Mouse (Mus musculus) lung, embryonic 15.5 days (tissue): Measurements from ENCODE around the gene Aoc2. TPM values are rescaled to one million over a fixed set of nuclear protein-coding genes. Genes with fewer than 3 reads are reported as not detected.
A peak's percentile ranks its signal among the peaks of the same experiment; 100 is the strongest.

Experiments
- ATAC-seq: fragments of 200-750 bp; cut with Nextera tagmentation; 2 replicates; pipeline ENCODE4 v1.8.0; 2017; ENCODE audit warnings: moderate number of reproducible peaks, borderline replicate concordance; ENCODE audit not compliant: low FRiP score, low TSS enrichment; ENCODE audit errors: extremely low read depth
- H3K27ac ChIP-seq: fragments of 300-500 bp; sonication (generic); 2 replicates; pipeline ENCODE4 v1.5.1; 2015; ENCODE audit warnings: moderate library complexity, mild to moderate bottlenecking, inconsistent platforms
- H3K27me3 ChIP-seq: fragments of 300-500 bp; sonication (generic); 2 replicates; pipeline ENCODE4 v1.6.1; 2015; ENCODE audit warnings: inconsistent platforms
- H3K36me3 ChIP-seq: fragments of 300-500 bp; sonication (generic); 2 replicates; pipeline ENCODE4 v1.6.1; 2015; ENCODE audit warnings: inconsistent platforms
- H3K4me1 ChIP-seq: fragments of 300-500 bp; sonication (generic); 2 replicates; pipeline ENCODE4 v1.6.1; 2015; ENCODE audit warnings: inconsistent platforms
- H3K4me2 ChIP-seq: fragments of 300-500 bp; sonication (generic); 2 replicates; pipeline ENCODE4 v1.6.1; 2015; ENCODE audit warnings: inconsistent platforms, mild to moderate bottlenecking, moderate library complexity
- H3K4me3 ChIP-seq: fragments of 300-500 bp; sonication (generic); 2 replicates; pipeline ENCODE4 v1.5.1; 2015; ENCODE audit warnings: mild to moderate bottlenecking, inconsistent platforms
- H3K9ac ChIP-seq: fragments of 300-500 bp; sonication (generic); 2 replicates; pipeline ENCODE4 v1.6.1; 2015; ENCODE audit warnings: inconsistent platforms
- H3K9me3 ChIP-seq: fragments of 300-500 bp; sonication (generic); 2 replicates; pipeline ENCODE4 v1.6.1; 2016; ENCODE audit warnings: inconsistent platforms
- WGBS: fragments of 180-500 bp; shearing (Covaris S2); methylation state at CpG from one replicate; pipeline ENCODE4 v1.1.7; 2015; 5-methylcytosine and 5-hydroxymethylcytosine counted together
- polyA plus RNA-seq: library from polyadenylated mRNA; unstranded; fragments of >200 nt; fragmentation: Nextera tagmentation; extraction: Ambion mirVana; gene quantifications from 2 replicates; pipeline ENCODE4 v1.2.1, GENCODE M21; 2015

Gene Aoc2
- polyA plus RNA-seq, 1 experiment from 2014 or later, result 1.2 TPM

DNA sequence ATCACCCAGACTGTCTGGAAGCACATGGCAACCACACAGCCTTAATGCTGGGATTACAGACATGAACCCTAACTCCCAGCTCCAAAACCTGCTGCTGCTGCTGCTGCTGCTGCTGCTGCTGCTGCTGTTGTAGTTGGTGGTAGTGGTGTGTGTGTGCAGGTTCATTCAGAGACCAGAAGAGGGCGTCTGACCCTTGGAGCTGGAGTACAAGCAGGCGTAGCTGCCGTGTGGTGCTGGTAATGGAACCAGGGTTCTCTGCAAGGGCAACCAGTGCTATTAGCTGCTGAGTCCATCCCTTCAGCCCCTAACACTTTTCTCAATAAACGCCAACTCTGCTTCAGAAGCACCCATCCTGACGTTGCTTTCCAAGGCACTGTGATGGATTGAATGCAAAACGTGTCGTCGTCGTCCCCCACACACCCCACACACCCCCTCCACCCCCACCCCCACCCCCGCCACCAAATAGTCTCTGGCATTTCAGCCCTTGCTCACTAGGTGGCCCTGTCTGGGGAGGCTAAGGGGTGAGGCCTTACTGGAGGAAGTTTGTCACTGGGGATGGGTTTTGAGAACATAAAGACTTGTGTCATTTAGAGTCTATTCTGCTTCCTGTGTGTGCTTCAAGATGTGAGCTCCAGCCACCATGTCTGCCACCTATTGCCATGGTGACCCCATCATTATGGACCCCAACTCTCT, 22.4 kb downstream of the Aoc2 start:
- Histone ChIP-seq H3K9me3 (no peaks in the 10 kb centered on the region), H3K4me3 (no peak overlapping the region), H3K4me2 (no peak overlapping the region), H3K27ac (no peak overlapping the region), H3K9ac (no peak overlapping the region), H3K4me1 (no peaks in the 10 kb centered on the region), H3K36me3 (no peaks in the 10 kb centered on the region), H3K27me3 (no peaks in the 10 kb centered on the region)
- no peak for ATAC-seq
- WGBS, result 66% methylated on average over 10 of the region's 10 CpGs

DNA sequence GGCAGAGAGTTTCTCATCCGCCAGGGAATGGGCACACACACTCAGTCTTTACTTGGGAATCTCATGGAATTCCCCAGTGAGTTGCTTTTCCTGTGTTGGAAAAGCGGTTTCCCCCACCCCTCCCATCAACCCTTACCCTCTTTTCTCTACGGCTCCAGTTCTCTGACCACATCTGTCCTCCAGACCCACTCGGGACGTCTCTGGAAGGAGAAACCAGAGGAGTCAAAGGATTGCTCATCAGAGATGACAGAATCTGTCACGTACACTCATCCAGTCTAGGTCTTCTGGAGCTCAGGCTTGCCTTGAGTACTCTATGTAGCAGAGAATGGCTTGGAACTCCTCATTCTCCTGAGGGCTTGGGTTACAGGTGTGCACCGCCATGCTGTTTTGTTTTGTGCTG, 23.9 kb downstream of the Aoc2 start:
- Histone ChIP-seq H3K27ac (no peak overlapping the region), H3K9ac (no peak overlapping the region), H3K9me3 (no peaks in the 10 kb centered on the region), H3K4me2 (no peak overlapping the region), H3K4me3 (no peak overlapping the region), H3K36me3 (no peaks in the 10 kb centered on the region), H3K4me1 (no peaks in the 10 kb centered on the region), H3K27me3 (no peaks in the 10 kb centered on the region)
- WGBS, result 57% methylated on average over 7 of the region's 7 CpGs
- ATAC-seq, result no peak; the same call in 1 of the 2 replicates

DNA sequence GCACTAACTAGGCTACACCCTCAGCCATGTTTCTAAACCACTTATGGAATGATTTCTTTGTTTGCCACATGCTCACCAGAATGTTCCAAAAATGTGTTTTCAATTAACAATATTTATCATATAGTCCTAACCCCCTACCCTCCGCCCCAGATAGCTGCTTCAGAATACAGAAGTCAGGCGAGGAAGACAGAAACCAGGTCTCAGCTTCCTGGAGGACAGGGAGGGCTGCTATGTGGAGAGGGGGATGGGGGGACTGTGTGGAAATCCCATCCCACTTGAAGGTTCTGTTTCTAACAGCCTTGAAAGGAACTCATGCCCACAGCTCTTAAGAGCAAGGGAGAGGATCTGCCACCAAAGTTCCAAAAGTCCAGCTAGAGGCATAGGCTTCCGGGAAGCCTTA, 24.4 kb downstream of the Aoc2 start:
- H3K36me3 ChIP-seq, result no peaks in the 10 kb centered on the region
- H3K9ac ChIP-seq, result no peak overlapping the region
- H3K4me2 ChIP-seq, result no peak overlapping the region
- H3K27ac ChIP-seq, result no peak overlapping the region
- no peaks in the 10 kb centered on the region for H3K4me1 ChIP-seq
- no peaks in the 10 kb centered on the region for H3K9me3 ChIP-seq
- no peak for ATAC-seq
- H3K4me3 ChIP-seq, result no peak overlapping the region
- H3K27me3 ChIP-seq, result no peaks in the 10 kb centered on the region
- 78% methylated on average over 3 of the region's 3 CpGs for WGBS

DNA sequence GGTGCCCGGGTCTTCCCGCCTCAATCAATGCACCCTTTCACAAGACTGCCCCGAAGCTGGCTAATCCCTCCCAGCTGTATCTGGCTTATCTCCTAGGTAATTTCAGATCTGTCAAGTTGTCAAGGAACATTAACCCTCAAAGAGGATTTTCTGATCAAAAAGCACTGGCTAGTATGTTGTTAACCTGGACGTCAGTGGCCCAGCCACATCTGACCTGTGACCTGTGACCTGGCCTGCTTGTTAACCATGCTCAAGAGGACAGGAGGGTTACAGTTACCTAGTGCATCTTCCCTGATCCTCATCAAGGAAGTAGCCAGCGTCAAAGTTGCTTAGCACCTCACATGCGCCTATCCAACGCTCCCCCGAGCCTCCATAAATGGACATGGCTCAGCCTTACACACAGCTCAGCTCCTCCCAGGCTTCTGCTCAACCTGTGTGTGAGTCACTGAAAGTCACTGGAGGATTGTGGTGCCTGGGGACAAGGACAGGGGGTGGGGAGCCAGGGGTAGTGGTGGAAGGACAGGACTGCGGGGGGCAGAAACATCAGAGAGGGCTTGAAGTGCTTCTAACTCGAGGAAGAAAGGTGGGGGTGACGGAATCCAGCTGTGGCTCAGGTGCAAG, 26.3 kb downstream of the Aoc2 start:
- H3K4me1 ChIP-seq, result no peaks in the 10 kb centered on the region
- H3K4me3 ChIP-seq, result no peak overlapping the region
- H3K4me2 ChIP-seq, result no peak overlapping the region
- no peaks in the 10 kb centered on the region for H3K9me3 ChIP-seq
- H3K27me3 ChIP-seq, result no peaks in the 10 kb centered on the region
- no peak for ATAC-seq
- H3K27ac ChIP-seq, result no peak overlapping the region
- no peak overlapping the region for H3K9ac ChIP-seq
- WGBS, result 45% methylated on average over 11 of the region's 11 CpGs
- no peaks in the 10 kb centered on the region for H3K36me3 ChIP-seq

DNA sequence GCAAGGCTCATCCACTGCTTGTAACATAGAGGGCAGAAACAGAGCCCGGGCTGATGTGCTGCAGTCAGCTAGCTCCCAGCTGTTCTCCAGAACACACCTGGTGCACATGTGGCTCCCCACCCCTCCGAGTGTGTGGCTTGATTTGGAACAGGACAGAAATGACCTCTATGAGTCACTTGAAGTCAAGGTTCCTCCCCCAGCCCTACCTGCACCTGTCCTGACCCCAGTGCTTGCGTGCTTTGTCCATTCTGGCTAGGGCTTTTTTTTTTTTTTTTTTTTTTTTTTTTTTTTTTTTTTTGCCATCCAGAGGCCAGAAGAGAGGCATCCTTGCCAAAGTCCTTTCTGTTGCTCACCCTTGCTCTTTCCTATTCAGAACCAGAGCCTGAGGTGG, 26.9 kb downstream of the Aoc2 start:
- H3K9ac ChIP-seq, result no peak overlapping the region
- no peak overlapping the region for H3K4me3 ChIP-seq
- no peaks in the 10 kb centered on the region for H3K9me3 ChIP-seq
- H3K27me3 ChIP-seq, result no peaks in the 10 kb centered on the region
- H3K4me1 ChIP-seq, result no peaks in the 10 kb centered on the region
- no peak overlapping the region for H3K27ac ChIP-seq
- WGBS, result 63% methylated on average over 3 of the region's 3 CpGs
- no peak for ATAC-seq
- H3K36me3 ChIP-seq, result no peaks in the 10 kb centered on the region
- H3K4me2 ChIP-seq, result no peak overlapping the region

DNA sequence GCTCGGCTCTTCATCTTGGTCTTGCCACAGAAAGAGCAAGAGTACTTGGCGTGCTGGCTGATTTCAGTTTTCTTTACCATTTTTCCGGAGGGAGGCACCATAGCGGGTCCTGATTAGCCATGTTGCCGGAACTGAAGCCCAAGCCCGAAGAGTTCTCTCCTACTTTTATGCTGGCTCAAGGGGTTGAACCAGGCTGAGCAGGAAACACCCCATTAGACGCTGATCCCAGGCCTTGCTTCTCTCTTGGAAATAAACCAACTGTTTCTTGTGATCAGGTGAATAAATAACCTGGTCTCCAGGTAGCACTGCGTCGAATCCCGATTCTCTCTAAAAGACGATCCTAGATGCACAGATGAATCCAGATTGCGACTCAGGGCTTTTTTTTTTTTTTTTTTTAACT, 28.6 kb downstream of the Aoc2 start:
- Histone ChIP-seq H3K9ac (no peak overlapping the region), H3K9me3 (no peaks in the 10 kb centered on the region), H3K27ac (no peak overlapping the region), H3K27me3 (no peaks in the 10 kb centered on the region), H3K36me3 (no peaks in the 10 kb centered on the region), H3K4me3 (no peak overlapping the region), H3K4me2 (no peak overlapping the region), H3K4me1 (no peaks in the 10 kb centered on the region)
- WGBS, result 84% methylated on average over 12 of the region's 12 CpGs
- no peak for ATAC-seq

DNA sequence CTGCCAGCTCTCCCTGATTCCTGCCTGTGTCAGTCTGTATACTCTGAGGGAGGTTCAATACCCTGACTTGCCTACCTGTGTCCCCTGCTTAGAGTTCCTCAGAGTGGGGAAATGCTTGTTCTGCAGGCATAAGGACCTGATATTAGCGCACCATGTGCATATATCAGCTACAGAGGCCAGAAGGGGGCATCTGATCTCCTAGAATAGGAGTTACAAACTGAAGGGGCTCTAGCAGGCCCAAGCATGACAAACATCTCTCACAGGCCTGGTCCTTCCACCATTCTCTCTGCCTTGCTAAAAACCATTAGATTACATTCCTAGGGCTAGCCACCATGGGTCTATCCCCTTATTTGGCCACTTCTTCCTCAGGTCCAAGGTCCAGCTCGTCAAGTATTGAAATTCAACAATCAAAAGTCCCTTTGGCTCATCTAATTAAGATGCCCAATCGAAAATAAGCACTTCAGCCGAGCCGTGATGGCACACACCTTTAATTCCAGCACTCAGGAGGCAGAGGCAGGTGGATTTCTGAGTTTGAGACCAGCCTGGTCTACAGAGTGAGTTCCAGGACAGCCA, 29.7 kb downstream of the Aoc2 start:
- Histone ChIP-seq H3K9ac (no peak overlapping the region), H3K27me3 (no peaks in the 10 kb centered on the region), H3K4me1 (no peaks in the 10 kb centered on the region), H3K27ac (no peak overlapping the region), H3K9me3 (no peaks in the 10 kb centered on the region), H3K4me3 (no peak overlapping the region), H3K4me2 (no peak overlapping the region), H3K36me3 (no peaks in the 10 kb centered on the region)
- 77% methylated on average over 5 of the region's 5 CpGs for WGBS
- ATAC-seq, result no peak

DNA sequence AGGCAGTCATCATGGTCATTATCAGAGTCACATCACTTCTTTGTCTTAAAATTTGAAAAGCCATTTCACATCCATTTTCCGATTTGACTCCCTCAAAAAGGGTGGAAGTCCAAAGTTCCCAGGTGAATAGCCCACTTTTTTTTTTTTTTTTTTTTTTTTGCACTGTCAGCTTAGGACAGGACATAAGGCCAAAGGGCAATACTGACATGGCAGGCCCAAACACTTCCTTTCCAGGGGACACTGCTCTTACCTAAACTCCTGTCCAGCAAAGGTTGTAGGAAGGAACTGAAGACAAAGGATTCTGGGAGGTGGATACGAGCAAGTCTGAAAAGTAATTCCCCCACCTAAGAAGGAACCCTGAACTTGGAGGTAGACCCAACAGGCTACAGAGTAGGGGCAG, 31.1 kb downstream of the Aoc2 start:
- H3K4me3 ChIP-seq, result no peak overlapping the region
- H3K9me3 ChIP-seq, result no peaks in the 10 kb centered on the region
- H3K27me3 ChIP-seq, result no peaks in the 10 kb centered on the region
- no peaks in the 10 kb centered on the region; the same call in 1 of the 2 replicates for H3K4me1 ChIP-seq
- no peak overlapping the region for H3K4me2 ChIP-seq
- no peak for ATAC-seq
- H3K9ac ChIP-seq, result no peak overlapping the region
- no peak overlapping the region for H3K27ac ChIP-seq
- H3K36me3 ChIP-seq, result no peaks in the 10 kb centered on the region
- WGBS, result 85% methylated on average over 2 of the region's 2 CpGs

DNA sequence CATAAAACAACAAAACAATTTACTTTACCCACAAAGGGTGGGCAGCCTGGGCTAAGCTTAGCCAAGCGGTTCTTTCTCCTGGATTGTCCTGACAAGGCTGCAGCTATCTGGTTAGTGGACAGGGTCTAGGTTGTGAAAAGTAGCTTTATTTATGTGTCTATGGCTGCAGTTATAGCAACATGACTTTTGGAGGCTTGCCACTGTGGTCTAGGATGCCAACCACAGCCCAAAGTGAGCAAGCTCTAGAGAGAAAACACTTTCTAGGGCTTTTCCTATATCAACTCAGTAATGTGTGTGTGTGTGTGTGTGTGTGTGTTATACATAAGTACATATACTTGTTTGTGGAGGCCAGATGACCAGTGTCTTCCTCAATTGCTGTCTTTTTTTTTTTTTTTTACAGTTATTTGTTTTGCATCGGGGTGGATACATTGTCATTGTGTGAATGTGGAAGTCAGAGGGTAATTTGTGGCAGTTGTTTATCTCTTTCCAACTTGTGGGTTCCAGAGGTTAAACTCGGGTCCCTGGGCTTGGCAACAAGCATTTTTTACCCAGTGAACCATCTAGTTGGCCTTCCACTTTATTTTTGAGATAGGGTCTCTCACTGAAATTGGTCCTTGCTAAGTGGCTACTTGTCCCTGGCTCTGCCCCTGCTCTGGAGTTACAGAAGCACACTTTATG, 32.8 kb downstream of the Aoc2 start:
- no peaks in the 10 kb centered on the region for H3K36me3 ChIP-seq
- no peak overlapping the region for H3K27ac ChIP-seq
- H3K27me3 ChIP-seq, result no peaks in the 10 kb centered on the region
- H3K9me3 ChIP-seq, result no peaks in the 10 kb centered on the region
- H3K4me2 ChIP-seq, result no peak overlapping the region
- 68% methylated on average over 3 of the region's 3 CpGs for WGBS
- no peak overlapping the region for H3K9ac ChIP-seq
- no peaks in the 10 kb centered on the region; the same call in 1 of the 2 replicates for H3K4me1 ChIP-seq
- no peak for ATAC-seq
- no peak overlapping the region for H3K4me3 ChIP-seq

DNA sequence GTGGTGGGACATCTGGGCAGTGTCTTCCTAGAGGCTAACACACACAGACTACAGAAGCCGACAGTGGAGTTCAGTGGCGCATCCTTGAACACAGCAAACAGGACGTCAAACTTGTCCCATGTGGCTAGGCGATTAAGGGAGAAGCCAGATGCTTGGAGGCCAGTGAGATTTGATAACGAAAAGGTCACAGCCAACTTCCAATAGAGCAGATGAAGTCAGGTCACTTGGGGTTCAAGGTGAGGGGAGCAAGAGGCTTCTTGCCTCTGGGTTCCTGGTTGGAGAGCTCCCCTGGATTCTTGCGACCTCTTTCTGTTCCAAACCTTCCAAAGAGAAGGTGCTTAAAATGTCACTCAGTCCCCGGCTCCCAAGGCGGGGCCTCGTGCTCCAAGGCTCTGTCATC, 34.9 kb downstream of the Aoc2 start:
- no peak for ATAC-seq
- H3K9ac ChIP-seq, result no peak overlapping the region
- no peaks in the 10 kb centered on the region for H3K27me3 ChIP-seq
- H3K27ac ChIP-seq, result peak overlapping the region; percentile 43; the same call in 1 of the 2 replicates
- H3K4me3 ChIP-seq, result no peak overlapping the region
- no peaks in the 10 kb centered on the region for H3K36me3 ChIP-seq
- no peaks in the 10 kb centered on the region; the same call in 1 of the 2 replicates for H3K4me1 ChIP-seq
- H3K9me3 ChIP-seq, result no peaks in the 10 kb centered on the region
- no peak overlapping the region for H3K4me2 ChIP-seq
- 54% methylated on average over 9 of the region's 9 CpGs for WGBS

DNA sequence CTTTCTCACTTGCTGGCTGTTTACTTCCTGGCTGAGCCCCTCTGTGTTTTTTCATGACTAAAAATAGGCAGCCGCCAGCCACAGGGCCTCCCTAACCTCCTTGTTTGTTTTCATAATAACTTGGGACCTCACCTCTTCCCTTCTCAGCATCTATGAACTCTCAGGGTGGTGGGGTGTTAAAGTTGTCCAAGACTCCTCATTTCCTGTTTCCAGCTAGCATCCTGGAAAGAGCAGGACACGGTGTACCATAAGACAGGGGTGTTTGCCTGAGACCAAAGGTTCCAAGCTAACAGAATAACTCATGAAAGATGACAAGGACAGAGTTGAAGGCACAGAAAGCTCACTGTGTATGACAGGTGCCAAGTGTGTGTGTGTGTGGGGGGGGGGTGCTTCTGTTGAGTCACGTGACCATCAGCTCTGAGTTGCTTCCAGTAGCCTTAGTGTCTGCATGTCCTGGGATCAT, 35.8 kb downstream of the Aoc2 start:
- Histone ChIP-seq H3K9ac (no peak overlapping the region), H3K4me3 (no peak overlapping the region), H3K9me3 (no peaks in the 10 kb centered on the region), H3K27me3 (no peaks in the 10 kb centered on the region), H3K27ac (peak overlapping the region; percentile 43), H3K4me1 (no peaks in the 10 kb centered on the region; the same call in 1 of the 2 replicates), H3K36me3 (no peaks in the 10 kb centered on the region), H3K4me2 (no peak overlapping the region)
- 19% methylated on average over 3 of the region's 3 CpGs for WGBS
- ATAC-seq, result no peak; the same call in 1 of the 2 replicates

DNA sequence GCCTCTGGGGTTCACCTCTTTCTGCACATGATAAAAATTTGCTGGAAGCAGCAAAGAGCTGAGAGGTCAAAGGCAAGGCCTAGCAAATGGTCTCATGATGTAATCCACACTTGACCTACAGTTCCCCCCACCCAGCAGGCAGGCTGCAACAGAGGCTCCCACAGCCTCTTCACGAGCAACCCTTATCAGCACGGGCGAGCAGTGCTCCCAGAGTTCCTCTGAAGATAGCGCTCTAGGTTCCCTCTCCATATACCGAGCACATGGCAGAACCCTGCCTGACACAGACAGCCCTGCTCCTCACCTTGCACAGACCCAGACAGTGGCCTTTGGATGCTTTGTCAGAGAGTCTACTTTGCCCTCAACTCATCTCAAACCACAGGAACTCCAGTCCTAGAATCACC, 39.7 kb downstream of the Aoc2 start:
- H3K27ac ChIP-seq, result no peak overlapping the region
- H3K4me2 ChIP-seq, result no peak overlapping the region
- 29% methylated on average over 5 of the region's 5 CpGs for WGBS
- no peaks in the 10 kb centered on the region for H3K36me3 ChIP-seq
- H3K27me3 ChIP-seq, result no peaks in the 10 kb centered on the region
- H3K9ac ChIP-seq, result no peak overlapping the region
- no peaks in the 10 kb centered on the region; the same call in 1 of the 2 replicates for H3K4me1 ChIP-seq
- ATAC-seq, result no peak
- H3K4me3 ChIP-seq, result no peak overlapping the region
- H3K9me3 ChIP-seq, result no peaks in the 10 kb centered on the region
